Comparison of ENCODE assay signal across 8 mouse cellular contexts in the genomic region with DNA sequence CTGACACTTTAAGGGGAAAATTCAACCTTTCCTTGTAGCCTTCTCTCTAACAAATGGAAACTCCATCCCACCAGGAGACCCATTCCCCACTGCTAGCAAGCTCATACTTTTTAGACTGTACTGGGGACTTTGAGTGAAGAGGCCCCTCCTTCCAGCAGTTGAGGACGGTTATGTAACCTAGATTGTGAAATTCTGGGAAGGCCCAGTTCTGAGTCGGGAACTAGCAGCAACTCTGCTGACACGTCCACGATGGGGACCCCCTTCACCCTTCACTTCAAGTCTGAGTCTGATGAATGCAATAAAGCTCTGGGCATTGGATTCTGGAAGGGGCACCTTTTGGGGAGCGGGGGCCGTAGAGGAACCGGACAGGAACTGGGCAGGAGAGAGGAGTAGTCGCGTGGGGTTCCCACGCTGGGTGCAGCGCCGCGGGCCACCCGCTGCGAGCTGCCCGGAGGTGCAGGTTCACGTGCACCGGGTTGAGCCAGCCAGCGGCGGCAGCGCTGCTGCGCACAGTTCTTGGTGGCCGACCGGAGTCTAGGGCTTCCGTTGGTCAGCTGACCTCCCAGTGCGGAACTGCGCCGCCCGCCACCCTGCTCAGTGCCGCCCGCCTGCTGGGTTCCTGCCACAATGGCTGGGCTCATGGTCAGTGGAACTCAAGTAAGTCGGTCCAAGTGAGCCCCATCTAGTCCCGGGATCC. TPM values are rescaled to one million over a fixed set of nuclear protein-coding genes. Genes with fewer than 3 reads are reported as not detected.
A peak's percentile ranks its signal among the peaks of the same experiment; 100 is the strongest.
DNase-seq lines count a peak whose midpoint lies in the region; ATAC-seq and TF ChIP-seq lines count a peak whose summit lies in the region.

A gene (plus strand): TSS at position 461 of the 697 bp plus-strand sequence.

- no peaks in the 10 kb centered on the region for H3K27me3 ChIP-seq in cerebellum, adult 2 months (ENCODE audit: control insufficient read depth, insufficient read depth, low read length)
- peaks cover 3% of the 10 kb centered on the region for H3K27me3 ChIP-seq in hindbrain, embryonic 11.5 days (ENCODE audit: control insufficient read depth, insufficient read depth, low read length)

- ATAC-seq in hindbrain, embryonic 11.5 days (ENCODE audit: low FRiP score), result peak; percentile 63; the same call in 1 of the 2 replicates

- DNase-seq in B cell, adult 2 months, result peak; percentile 37 to 47
- DNase-seq in cerebellum, adult 2 months, result peak; percentile 26 to 31
- peak; percentile 16 for DNase-seq in frontal cortex, postnatal 25 days (ENCODE audit: low spot score in 2 of 2)
- peak; percentile 60 for DNase-seq in hindbrain, embryonic 11.5 days (ENCODE audit: low spot score)
- peak; percentile 33 to 40 for DNase-seq in layer of hippocampus, postnatal 36 days
- peak; percentile 89 for DNase-seq in lung, postnatal 25 days (ENCODE audit: low spot score)
- peak; percentile 81 for DNase-seq in ovary, postnatal 36 days (ENCODE audit: low spot score)
- DNase-seq in thymus, postnatal 25 days, result peak; percentile 37

- H3K27ac ChIP-seq in cerebellum, adult 2 months (ENCODE audit: insufficient read depth, low read length), result no peak within 1 kb of the TSS
- no peak within 1 kb of the TSS for H3K27ac ChIP-seq in hindbrain, embryonic 11.5 days (ENCODE audit: low read depth, low read length)

- H3K9ac ChIP-seq in hindbrain, embryonic 11.5 days (ENCODE audit: low read depth, low read length), result no peak within 1 kb of the TSS

- peak within 1 kb of the TSS; percentile 24 for H3K4me3 ChIP-seq in cerebellum, adult 2 months (replicated peaks; ENCODE audit: insufficient read depth, low read depth, low read length)
- H3K4me3 ChIP-seq in hindbrain, embryonic 11.5 days (ENCODE audit: low read depth, low read length), result peak within 1 kb of the TSS; percentile 23

- no peak for TF ChIP-seq CTCF in cerebellum, adult 2 months (IDR thresholded peaks at IDR 0.05; ENCODE audit: borderline replicate concordance, insufficient read depth, low read depth, low read length)

- H3K36me3 ChIP-seq in hindbrain, embryonic 11.5 days (ENCODE audit: control insufficient read depth, insufficient read depth, low read length), result no peaks in the 10 kb centered on the region

- peaks cover 3% of the 10 kb centered on the region; the same call in 1 of the 2 replicates for H3K4me1 ChIP-seq in cerebellum, adult 2 months (ENCODE audit: control insufficient read depth, insufficient read depth, low read length)
- peaks cover 5% of the 10 kb centered on the region; the same call in 1 of the 2 replicates for H3K4me1 ChIP-seq in hindbrain, embryonic 11.5 days (replicated peaks; ENCODE audit: control insufficient read depth, insufficient read depth, low read length)

- no peaks in the 10 kb centered on the region for H3K9me3 ChIP-seq in hindbrain, embryonic 11.5 days (ENCODE audit: control insufficient read depth, low read length)

- peak within 1 kb of the TSS; percentile 52 for H3K4me2 ChIP-seq in hindbrain, embryonic 11.5 days (replicated peaks; ENCODE audit: low read depth, low read length)

- 4% methylated on average over 33 of the region's 33 CpGs for WGBS in cerebellum, adult 2 months
- WGBS in hindbrain, embryonic 11.5 days, result 4% methylated on average over 29 of the region's 33 CpGs

- TF ChIP-seq POLR2A in cerebellum, adult 2 months (IDR thresholded peaks at IDR 0.05; ENCODE audit: borderline replicate concordance, insufficient read depth, low read length), result no peak

RNA-seq across cellular contexts. Expression of the gene that starts here (rescaled TPM):
- polyA plus RNA-seq in cerebellum, adult 2 months (2012; rRNA removed), result 0.57 and 0.65 TPM in 2 replicates
- polyA plus RNA-seq in hindbrain, embryonic 11.5 days (2014; fragmentation: Nextera tagmentation; extraction: Ambion mirVana), result 0.20 and 0.91 TPM in 2 replicates
- 1 to 10 TPM in 1 of 2 experiments, under 1 TPM in 1; 0.87 to 1.0 TPM for total RNA-seq in layer of hippocampus, postnatal 36 days (2021)

Comparison
In these comparisons a context has a peak if more than half of its experiments do, and no peak if none do; other contexts are left out.
1. Peak in DNase-seq and H3K4me3 ChIP-seq in cerebellum, adult 2 months; RNA of the gene not detected or under 1 TPM.
2. Peak in DNase-seq, ATAC-seq, H3K4me3 ChIP-seq and H3K4me2 ChIP-seq in hindbrain, embryonic 11.5 days; RNA of the gene not detected or under 1 TPM.
3. DNase-seq: peak in every context shown above with its lines; median percentile 89 in lung, postnatal 25 days; 81 in ovary, postnatal 36 days; 60 in hindbrain, embryonic 11.5 days; 42 in B cell, adult 2 months; 37 in thymus, postnatal 25 days; 36 in layer of hippocampus, postnatal 36 days; 28 in cerebellum, adult 2 months; 16 in frontal cortex, postnatal 25 days.